Mouse (Mus musculus) c-Kit-positive CD71-positive TER-119-positive erythroid progenitor cells, embryonic 14.5 days (primary cell): ENCODE measurements around the gene Pcbd1.
A peak's percentile ranks its signal among the peaks of the same experiment; 100 is the strongest.
"Not testable (repeated sequence)": the region's sequence is repeated elsewhere in the genome, so short reads cannot be mapped to it uniquely, and the experiment has no call there.

Experiments used
- DNase-seq: peaks from one replicate; pipeline ENCODE4 v3.0.0-alpha.2; 2013; ENCODE audit warnings: low spot score

Pcbd1 gene

DNA sequence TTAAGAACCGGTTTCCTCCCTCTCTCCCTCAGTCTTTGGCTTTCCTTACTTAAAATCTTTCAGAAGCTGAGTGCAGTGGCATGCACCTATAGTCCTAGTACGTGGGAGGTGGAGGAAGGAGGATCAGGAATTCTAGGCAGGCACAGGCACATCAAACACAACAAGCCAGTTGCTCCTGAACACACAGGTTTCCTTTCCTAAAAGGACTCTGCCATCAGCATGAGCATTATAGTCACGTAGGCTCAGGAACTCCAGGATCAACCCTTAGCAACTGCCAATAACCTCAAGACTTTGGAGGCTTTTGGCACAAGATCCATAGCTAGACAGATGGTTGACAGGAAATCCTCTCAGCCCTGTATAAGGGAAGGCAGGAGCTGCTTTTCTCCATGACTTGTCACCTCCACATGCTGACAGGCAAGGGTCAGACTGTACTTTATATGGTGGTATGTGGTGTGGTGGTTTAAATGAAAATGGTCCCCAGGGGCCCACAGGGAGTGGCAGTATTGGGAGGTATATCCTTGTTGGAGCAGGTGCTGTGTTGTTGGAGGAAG, 14.5 kb downstream of the Pcbd1 start:
- no peak for DNase-seq

DNA sequence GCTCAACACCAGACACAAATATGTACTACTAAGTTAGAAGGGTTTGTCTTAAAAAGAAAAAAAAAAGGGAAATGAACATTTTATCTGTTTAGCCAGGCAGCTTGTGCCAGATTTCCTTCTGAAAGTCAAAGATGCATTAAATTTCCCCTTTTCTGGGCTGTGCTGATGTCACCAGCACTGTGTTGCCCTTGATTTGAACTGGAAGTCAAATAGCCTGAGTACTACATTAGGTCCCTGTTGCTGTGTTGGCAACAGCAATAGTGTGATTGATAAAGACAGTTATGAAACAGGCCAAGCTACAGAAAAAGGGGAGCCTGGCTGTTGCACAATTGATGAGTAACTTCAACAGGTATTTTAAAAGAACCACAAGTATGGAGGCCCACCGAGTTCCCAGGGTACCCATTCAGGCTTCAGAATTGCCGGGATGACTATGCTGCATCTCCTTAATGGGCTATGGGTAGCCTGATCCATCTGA, 25.2 kb downstream of the Pcbd1 start:
- DNase-seq = no peak

DNA sequence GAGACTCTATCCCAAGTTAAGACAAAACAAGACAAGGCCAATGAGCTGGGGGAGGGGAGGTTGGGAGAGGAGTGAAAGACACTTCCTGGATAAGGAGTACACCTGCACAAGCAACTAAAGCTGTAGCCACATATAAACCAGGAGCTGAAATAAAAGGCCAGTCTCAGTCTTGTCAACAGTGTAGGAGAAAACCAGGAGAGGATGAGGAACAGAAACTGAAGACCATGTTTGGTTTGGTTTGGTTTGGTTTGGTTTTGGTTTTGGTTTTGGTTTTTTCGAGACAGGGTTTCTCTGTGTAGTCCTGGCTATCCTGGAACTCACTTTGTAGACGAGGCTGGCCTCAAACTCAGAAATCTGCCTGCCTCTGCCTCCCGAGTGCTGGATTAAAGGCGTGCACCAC, 32.6 kb downstream of the Pcbd1 start:
- DNase-seq = not testable (repeated sequence)

DNA sequence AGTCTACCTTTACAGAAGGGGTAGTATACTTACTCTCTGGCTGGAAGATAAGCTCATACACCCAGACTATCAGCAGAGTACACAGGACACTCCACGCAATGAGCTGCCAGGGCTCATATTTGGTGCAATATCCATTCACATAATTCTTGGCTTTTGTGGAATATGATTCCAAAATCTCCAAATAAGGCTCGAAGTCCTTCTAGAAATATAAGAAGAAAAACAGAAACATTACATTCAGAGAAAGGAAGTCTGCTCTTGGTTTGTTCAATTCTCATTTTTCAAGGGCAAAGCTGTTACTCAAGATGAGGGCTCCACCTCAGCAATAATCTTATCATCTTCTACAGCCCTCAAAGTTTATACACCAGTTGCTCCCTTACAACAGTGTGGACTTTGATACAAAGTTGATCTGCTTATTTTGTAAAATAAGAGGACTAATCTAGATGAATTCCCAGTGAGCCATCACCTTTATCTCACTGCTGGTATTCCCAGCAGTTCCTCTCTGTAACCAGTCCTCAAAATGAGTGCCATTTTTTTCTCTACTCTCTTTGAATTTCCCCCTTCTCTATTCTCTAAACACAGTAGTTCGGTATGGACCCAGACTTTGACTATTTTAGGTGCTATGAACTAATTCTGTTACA, 34.3 kb downstream of the Pcbd1 start:
- DNase-seq = peak; percentile 74

DNA sequence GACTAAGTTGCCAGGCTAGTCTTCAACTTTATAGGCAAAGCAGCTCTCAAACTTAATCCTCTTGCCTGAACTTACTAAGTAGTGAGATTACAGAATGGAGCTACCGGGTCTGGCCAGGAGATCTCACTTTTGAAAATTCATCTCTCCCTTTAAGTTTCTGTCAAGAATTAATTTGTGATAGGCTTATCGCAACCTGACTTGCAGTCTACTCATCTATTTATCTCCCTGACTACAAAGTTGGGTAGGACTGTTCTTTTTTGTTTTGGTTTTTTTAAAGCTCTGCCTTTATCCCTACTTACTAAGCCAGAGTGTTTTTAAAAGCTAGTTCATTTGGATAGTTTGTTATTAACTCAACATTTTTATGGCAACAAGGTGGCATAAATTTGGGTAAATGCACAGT, 35.3 kb downstream of the Pcbd1 start:
- DNase-seq = no peak

DNA sequence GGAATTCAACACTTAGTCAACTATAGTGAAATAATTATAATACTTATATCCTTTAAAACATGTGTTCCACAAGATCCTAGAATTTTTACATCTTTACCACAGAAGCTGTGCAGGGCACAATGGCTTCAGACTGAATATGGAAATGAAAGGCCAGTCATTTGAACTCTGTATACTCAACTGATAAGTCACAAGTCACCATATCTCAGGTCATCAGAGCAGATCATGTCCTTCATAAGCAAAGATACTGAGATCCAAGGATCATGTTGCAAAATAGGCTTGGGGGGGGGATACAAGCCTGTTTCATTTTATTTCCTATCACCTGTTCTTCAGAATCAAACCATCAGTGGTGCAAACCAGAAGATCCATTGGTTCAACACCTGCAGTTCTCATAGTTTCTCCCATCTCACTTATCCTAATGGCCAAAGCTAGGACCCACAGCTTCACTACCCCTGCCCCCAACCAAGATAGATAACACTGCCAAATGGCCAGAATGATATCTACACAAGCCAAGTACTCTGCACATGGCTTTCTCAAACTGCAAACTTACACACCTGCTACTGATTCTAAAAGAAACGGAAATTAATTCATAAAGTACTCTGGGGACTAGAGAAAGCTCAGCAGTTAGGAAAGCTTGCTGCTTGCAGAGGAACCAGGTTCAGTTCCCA, 39.7 kb downstream of the Pcbd1 start:
- DNase-seq = no peak

DNA sequence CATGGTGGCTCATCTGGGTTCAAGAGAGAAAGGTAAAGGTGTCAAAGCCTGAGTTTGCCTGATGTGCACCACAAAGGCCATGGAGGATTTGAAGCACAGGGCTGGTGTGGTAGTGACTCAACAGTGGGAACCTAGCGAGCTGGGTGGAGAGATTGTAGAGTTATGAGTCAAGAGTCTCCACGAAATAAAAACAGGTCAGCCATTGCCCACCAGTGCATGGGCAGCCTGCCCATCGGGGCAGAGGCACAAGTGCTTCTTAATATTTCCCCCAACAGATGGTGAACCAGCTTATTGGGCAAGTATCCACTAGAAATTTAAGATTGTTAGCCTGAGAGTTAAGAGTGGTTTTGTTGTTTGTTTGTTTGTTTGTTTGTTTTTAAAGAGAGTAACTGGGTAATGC, 41.8 kb downstream of the Pcbd1 start:
- no peak for DNase-seq

DNA sequence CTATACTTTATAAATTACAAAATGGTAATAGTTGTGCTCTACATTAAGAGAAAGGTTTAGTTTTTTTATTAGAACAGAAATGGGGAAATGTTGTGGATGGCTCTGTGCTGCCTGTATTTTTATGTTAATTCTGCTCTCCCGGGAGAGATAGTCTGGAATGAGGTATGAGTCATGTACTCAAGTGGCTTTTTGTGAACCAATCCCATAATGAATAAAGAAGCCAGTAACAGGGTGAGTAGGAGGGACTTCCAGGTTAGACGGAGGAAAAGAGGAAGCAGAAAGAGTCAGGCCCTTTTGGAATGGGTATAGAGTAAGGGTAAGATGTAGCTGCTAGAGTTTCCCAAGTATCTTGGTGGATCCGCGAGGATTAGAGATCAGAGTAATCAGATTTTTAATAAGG, 44.9 kb downstream of the Pcbd1 start:
- DNase-seq = no peak

DNA sequence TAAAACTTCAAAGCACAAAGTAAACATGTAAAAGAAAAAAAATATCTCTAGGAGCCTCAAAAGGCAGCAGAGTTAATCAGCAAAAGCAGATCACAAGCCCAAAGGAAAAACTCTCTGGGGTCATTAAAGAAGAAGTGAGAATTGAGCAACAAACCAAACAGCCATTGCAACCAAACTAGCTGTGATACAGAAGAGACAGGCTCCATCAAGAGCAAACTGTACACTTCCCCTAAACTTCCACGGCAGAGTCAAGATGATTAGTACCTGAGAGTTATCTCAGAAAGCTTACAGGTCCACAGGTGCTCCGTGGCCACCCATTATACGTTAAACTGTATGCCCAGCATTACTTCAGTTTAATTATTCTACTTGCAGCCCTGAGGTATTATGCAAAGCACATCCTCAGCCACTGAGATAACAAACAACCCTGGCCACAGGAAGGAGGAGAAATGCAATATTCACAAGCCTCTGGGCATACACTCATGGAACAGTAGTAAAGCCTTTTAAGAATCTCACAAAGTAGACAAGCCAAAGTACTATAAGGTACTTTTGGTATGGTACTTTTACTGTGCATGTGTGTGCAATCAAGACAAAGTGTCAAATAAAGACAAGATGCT, 46.2 kb downstream of the Pcbd1 start:
- no peak for DNase-seq

DNA sequence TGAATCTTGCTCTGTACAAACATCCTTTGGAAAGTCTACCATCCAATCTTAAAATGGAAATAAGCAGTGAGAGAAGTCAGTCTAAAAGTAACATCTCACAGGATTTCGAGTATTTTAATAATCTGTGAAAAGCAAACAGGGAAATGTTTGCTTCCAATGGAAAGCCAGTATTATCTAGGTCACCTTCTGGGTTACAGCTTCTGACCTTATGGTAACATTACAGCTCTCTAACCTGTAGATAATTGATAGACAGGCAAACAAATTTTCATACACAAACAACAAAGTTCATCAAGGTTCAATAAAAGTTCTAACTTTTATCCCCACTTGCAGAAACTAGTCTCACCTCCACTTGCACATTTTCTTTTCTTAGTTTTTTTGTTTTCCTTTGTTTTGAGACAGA, 48.4 kb downstream of the Pcbd1 start:
- no peak for DNase-seq

DNA sequence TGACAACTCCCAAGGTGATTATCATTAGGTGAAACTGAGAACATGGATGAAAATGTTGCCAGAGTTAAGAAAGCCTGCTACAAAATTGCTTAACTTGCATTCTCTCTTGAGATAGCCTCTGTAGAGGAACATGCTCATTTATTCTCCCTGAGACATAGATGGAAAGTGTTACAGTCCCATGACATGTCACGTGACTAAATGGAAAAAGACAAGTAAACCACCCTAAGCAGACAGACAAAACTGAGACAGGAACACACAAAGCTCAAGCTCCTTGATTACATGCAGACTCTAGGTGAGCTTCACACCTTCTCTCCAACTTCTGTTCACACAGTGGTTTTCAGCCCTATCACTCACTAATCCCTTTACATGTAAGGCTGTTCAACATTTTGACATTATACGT, 54.2 kb downstream of the Pcbd1 start:
- DNase-seq = no peak
